Mouse (Mus musculus) lung, postnatal 14 days (tissue): ENCODE results near the gene Pcgf1.

ENCODE experiments used
- DNase-seq: peaks from one replicate; pipeline ENCODE4 v3.0.0; 2021

The Pcgf1 gene

DNA sequence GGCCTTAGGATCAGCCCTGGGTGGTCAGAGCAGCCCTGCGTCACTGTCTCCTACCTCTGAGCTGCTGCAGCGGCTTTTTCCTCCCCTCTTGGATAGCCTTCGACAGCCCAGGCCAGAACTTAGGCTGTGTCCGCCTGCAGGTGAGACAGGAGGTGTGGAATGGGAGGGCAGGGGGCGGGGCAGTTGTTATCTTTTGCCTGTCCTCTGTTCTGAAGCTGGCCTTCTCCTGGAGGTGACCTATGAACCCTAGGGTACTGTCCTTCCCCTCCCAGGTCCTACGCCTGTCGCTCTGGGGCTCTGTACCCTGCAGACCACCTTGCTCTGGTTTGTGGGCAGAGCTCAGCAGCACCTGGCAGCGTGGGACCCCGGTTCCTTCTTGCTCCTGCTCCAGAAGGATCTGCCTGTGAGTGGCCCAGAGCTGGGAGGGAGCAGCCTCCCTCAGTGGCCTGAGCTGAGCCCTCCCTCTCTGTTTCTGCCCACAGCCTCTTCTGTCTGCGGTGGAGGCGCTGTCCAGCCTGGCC lies 25.5 kb downstream of the Pcgf1 start:
- no peak for DNase-seq

DNA sequence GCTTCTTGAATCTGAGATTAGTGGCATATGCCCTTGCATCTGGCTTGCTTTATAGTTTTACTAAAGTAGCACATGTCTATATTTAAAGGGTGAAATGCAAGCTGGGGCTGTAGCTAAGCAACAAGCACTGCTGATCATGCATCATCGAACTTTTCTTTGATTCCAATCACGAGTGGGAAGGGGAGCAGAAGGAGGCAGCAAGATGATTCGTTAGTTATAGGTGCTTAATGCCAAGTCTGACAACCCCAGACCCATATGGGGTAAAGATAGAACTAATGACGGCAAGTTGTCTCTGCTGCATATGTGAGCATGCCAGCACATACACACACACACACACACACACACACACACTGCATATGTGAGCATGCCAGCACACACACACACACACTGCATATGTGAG lies 26.5 kb downstream of the Pcgf1 start:
- no peak for DNase-seq

- DNase-seq: peak; percentile 82
Observed at GRCm38 (mm10) chr6:83107566-83108400, 30.1 kb downstream of the Pcgf1 start.

- peak; percentile 83 for DNase-seq
Observed at GRCm38 (mm10) chr6:83108762-83109668, 31.3 kb downstream of the Pcgf1 start, which contains the start of gene Mrpl53. TSS of gene Mrpl53 (plus strand) at chr6:83109040.

DNA sequence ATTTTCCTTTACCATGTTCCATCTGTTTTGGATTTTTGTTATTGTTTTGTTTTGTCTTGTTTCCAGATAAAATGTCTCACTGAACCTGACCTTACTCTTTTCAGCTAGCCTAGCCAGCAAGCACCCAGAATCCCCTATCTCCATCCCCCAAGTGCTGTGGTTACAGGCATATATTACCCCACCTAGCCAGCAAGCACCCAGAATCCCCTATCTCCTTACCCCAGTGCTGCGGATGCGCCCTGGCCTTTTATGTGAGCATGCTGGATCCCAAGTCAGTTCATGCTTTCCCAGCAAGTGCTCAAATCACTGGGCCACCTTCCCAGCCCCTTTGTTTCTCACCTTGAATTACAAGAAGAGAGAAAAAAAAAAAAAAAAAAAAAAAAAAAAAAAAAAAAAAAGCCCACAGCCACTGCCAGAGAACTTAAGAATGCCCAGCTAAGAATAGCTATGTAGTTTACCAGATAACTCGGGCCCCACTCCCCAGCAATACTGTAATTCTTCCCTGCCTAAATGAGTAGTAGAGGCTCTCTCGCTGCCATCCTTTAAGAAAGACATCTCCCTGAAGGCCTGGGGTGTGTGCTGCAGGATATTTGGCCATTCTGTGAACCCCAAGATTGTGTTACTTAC lies 34.0 kb downstream of the Pcgf1 start:
- no peak for DNase-seq

- peak; percentile 96 for DNase-seq
Observed at GRCm38 (mm10) chr6:83115011-83115671, 37.5 kb downstream of the Pcgf1 start, which contains the start of gene Mogs. TSS of gene Mogs (plus strand) at chr6:83115496.

DNA sequence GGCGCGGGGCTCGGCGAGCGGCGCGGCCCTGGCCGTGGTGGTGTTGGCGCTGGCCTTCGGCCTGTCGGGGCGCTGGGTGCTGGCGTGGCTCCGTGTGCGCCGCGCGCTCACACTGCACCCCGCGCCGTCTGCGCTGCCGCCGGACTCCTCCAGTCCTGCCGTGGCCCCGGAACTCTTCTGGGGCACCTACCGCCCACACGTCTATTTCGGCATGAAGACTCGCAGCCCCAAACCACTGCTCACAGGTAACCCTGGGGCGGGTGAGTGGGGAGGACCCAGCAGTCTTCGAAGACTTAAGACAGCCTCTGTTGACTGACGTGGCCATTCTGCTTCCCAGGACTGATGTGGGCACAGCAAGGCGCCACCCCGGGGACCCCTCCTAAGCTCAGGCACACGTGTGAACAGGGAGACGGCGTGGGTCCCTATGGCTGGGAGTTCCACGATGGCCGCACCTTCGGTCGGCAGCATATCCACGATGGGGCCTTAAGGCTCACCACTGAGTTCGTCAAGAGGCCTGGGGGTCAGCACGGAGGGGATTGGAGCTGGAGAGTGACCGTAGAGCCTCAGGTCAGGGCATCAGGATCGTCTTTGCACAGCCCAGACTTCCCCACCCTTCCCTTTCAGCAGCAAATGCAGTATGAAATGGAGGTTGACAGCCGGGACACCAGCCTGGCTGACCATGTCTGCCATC lies 38.2 kb downstream of the Pcgf1 start:
- DNase-seq: no peak

DNA sequence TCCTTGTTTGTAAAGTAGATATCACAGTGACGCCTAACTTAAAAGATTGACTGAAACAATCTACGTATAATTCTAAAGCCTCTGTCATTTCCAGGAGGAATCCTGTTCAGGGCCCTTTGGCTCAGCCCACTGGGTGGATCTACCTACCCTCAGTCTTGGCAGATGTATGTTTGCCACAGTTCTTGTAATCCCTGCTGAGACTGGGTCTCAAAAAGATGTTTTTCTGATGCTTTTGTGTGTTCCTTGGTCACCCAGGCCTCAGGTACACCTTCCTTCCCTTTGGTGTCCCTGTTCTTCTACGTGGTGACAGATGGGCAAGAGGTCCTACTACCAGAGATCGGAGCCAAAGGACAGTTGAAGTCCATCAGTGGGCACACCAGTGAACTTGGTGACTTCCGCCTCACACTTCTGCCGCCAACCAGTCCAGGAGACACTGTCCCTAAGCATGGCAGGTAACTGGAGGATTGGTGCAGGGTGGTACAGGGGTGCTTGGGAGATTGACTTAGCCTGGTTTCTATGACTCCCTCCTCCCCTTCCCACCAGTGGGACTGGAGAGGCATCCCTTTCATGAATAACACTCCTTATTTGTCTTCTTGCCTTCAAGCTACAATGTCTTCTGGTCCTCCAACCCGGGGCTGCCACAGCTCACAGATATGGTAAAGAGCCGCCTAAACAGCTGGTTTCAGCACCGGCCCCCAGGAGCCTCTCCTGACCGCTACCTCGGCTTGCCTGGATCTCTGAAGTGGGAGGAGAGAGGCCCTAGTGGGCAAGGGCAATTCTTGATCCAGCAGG lies 38.9 kb downstream of the Pcgf1 start:
- DNase-seq: no peak

DNA sequence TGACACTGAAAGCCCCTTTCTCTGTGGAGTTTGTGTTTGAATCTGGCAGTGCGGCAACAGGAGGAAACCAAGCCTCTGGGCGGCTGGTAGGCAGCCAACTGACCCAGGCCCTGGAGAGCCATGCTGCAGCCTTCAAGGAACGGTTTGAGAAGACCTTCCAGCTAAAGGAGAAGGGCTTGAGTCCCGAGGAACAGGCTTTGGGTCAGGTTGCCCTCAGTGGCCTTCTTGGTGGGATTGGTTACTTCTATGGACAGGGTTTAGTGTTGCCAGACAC lies 39.4 kb downstream of the Pcgf1 start:
- no peak for DNase-seq

DNA sequence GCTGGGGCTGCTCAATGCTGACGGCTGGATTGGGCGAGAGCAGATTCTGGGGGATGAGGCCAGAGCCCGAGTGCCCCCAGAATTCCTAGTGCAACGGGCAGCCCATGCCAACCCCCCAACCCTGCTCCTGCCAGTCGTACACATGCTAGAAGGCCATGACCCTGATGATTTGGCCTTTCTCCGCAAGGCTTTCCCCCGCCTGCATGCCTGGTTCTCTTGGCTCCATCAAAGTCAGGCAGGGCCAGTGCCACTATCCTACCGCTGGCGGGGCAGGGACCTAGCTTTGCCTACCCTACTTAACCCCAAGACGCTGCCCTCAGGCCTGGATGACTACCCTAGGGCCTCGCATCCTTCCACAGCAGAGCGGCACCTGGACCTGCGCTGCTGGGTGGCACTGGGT lies 39.9 kb downstream of the Pcgf1 start:
- DNase-seq: no peak

- DNase-seq: no peak
Observed at GRCm38 (mm10) chr6:83118369-83118768, 40.7 kb downstream of the Pcgf1 start.

- no peak for DNase-seq
Observed at GRCm38 (mm10) chr6:83118825-83119733, 41.4 kb downstream of the Pcgf1 start.

DNA sequence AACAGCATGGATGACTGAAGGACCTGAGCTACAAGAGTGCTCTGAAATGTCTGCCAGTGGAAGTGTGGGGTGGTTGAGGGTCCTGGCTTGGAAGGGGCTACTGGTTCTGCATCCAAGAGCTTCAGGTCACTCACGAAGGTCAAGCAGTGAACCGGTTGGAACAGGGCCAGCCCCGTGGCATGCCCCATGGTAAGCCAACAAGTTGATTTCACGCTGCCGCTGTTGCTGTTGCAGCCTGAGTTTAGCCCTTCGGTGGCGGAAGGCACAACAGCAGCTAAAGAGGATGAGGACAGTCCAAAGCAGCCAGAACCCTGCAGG lies 42.0 kb downstream of the Pcgf1 start:
- DNase-seq: no peak

GRCm38 (mm10) chr6:83120930-83121862 lies 43.5 kb downstream of the Pcgf1 start, which contains the start of gene Wbp1:
TSS of gene Wbp1 (minus strand) at chr6:83121559.
- DNase-seq: peak; percentile 91

DNA sequence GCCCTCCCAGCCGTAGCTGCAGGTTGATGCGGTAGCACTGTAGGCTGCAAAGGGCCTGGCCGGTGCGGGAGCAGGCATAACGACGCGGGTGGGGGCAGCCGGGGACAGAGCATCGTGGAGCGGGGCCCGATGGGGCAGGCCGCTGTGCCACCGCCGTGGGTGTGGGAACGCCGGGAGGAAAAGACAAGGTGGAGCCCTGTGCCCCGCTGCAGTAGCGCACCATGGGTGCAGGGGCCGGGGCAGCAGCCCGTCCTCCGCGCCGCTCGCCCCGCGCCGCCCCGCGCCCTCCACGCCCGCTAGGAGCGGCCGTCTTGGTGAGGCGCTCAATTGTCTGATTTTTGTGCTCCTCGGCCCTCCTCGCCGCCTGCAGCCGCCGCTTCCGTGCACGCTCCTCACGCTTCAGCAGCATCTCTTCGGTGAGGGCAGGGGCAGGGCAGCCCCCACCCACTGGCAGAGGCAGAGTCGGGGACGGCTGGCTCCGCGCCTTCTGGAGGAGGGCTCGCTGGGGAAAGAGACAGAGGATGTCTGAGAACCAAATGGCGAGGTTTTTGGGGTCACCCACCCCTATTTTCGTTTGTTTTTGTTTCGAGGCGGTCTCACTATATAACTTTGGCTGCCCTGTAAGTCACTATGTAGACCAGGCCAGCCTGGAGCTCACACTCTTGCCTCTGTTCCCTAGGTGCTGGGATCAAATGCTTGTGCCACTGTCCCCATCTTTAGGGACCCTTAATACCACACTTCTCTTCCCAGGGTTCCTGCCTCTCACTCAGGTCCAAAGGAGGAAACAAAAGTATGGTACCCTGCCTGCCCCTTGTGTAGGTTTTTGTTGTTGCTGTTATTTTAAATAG lies 44.4 kb downstream of the Pcgf1 start:
- DNase-seq: no peak

DNA sequence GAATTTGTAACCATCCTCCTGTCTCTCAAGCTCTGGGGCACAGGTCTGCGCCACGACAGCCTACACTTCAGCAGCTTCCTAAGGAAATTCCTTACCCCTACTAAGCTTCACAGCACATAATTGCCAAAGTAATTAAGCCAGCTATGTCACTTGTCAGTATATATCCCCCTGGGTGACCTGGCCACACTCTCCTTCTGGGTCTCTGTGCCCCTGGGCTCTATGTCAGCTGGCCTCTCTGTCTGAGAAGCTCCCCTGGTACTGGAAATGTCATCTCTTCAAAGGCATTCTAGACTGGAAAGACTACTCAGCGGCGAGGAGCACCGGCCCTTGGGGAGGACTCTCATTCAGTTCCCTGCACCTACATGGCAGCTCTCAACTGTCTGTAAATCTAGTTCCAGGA lies 45.3 kb downstream of the Pcgf1 start:
- no peak for DNase-seq

DNA sequence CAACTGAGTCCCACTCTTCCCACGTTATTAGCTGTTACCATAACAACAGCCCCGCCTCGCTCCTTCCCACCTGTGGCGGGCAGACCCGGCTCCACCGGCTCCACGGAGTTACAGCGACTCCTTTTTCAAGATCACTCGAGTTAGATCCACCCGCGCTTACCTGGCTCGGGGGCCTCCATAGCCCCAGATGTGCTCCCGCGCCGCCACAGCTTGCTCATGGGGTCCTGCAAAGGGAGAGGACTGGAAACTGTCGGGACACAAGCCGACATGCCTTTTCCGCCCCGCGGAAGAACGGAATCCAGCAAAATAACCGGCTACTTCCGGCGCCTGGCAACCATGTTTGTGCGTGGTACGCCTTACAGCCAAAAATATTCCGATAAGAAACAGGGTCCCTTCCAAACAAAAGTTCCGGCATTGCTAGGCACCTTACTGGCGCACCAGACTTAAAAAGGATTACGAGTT lies 47.2 kb downstream of the Pcgf1 start:
- DNase-seq: peak; percentile 91

DNA sequence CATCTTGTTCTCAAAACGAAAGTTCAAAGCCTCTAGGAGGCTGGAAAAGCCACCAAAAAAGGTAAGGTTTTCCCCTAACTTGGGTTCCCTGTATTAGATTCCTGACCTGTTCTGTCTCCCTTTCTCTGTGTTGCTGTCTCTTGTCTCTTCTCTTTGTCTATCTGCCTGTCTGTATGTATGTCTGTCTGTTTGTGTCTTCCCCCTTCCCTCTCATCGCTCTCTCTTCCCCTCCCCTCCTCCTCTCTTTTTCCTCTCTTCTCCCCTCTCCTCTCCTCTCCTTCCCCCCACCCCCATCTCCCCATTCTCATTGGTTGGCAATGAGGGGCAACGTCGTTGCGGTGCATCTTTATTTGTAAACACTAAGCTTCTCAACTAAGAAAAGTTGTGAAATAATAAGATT lies 47.7 kb downstream of the Pcgf1 start, which contains the start of gene Ino80b:
Gene Ino80b, minus strand, starts transcription at position 101 of the 400 bp plus-strand sequence.
- DNase-seq: no peak
